Mouse (Mus musculus): ENCODE measurements around the gene Adamts6. TPM values are rescaled to one million over a fixed set of nuclear protein-coding genes. Genes with fewer than 3 reads are reported as not detected.

Adamts6 gene
- polyA plus RNA-seq, 1 experiment: 1.7 TPM

GRCm38 (mm10) chr13:104288226-104288859, 708 bp downstream of the Adamts6 start:
- WGBS: under 1% methylated on average over 7 of the region's 7 CpGs
- DNase-seq: peak; percentile 84
- H3K4me3 ChIP-seq (ENCODE audit: insufficient read depth, low read depth, low read length): peak overlapping the region; percentile 67
- no peak for TF ChIP-seq POLR2A (IDR thresholded peaks at IDR 0.05; ENCODE audit: low read depth, low read length)
- TF ChIP-seq CTCF (conservative IDR thresholded peaks at IDR 0.05; ENCODE audit: insufficient read depth, insufficient read length, low read depth, low read length): no peak
- no peaks in the 10 kb centered on the region; the same call in 1 of the 2 replicates for H3K4me1 ChIP-seq (ENCODE audit: control insufficient read depth, insufficient read depth, low read length)
- H3K27ac ChIP-seq (ENCODE audit: insufficient read depth, low read depth, low read length): peak overlapping the region; percentile 67
- no peaks in the 10 kb centered on the region for H3K27me3 ChIP-seq (replicated peaks; ENCODE audit: control insufficient read depth, insufficient read depth, low read length)
- no peaks in the 10 kb centered on the region for H3K36me3 ChIP-seq (ENCODE audit: control insufficient read depth, insufficient read depth, low read length)

GRCm38 (mm10) chr13:104289176-104289575, 1.5 kb downstream of the Adamts6 start:
- H3K4me3 ChIP-seq (ENCODE audit: insufficient read depth, low read depth, low read length): no peak overlapping the region
- TF ChIP-seq POLR2A (IDR thresholded peaks at IDR 0.05; ENCODE audit: low read depth, low read length): no peak
- no peak for TF ChIP-seq CTCF (conservative IDR thresholded peaks at IDR 0.05; ENCODE audit: insufficient read depth, insufficient read length, low read depth, low read length)
- H3K36me3 ChIP-seq (ENCODE audit: control insufficient read depth, insufficient read depth, low read length): no peaks in the 10 kb centered on the region
- H3K27ac ChIP-seq (ENCODE audit: insufficient read depth, low read depth, low read length): no peak overlapping the region
- no peak for DNase-seq
- H3K27me3 ChIP-seq (replicated peaks; ENCODE audit: control insufficient read depth, insufficient read depth, low read length): no peaks in the 10 kb centered on the region
- no peaks in the 10 kb centered on the region; the same call in 1 of the 2 replicates for H3K4me1 ChIP-seq (ENCODE audit: control insufficient read depth, insufficient read depth, low read length)

- DNase-seq: no peak
- WGBS: 89% methylated on average over 1 of the region's 1 CpGs
- H3K36me3 ChIP-seq (ENCODE audit: control insufficient read depth, insufficient read depth, low read length): no peaks in the 10 kb centered on the region
- H3K27me3 ChIP-seq (replicated peaks; ENCODE audit: control insufficient read depth, insufficient read depth, low read length): no peaks in the 10 kb centered on the region
- H3K4me3 ChIP-seq (ENCODE audit: insufficient read depth, low read depth, low read length): no peak overlapping the region
- TF ChIP-seq CTCF (conservative IDR thresholded peaks at IDR 0.05; ENCODE audit: insufficient read depth, insufficient read length, low read depth, low read length): no peak
- TF ChIP-seq POLR2A (IDR thresholded peaks at IDR 0.05; ENCODE audit: low read depth, low read length): no peak
- H3K27ac ChIP-seq (ENCODE audit: insufficient read depth, low read depth, low read length): no peak overlapping the region
- H3K4me1 ChIP-seq (ENCODE audit: control insufficient read depth, insufficient read depth, low read length): no peaks in the 10 kb centered on the region
Observed at GRCm38 (mm10) chr13:104295472-104295871, 7.8 kb downstream of the Adamts6 start.

- Histone ChIP-seq H3K4me3 (ENCODE audit: insufficient read depth, low read depth, low read length) (no peak overlapping the region), H3K4me1 (ENCODE audit: control insufficient read depth, insufficient read depth, low read length) (peaks cover 2% of the 10 kb centered on the region; the same call in 1 of the 2 replicates), H3K27ac (ENCODE audit: insufficient read depth, low read depth, low read length) (no peak overlapping the region), H3K36me3 (ENCODE audit: control insufficient read depth, insufficient read depth, low read length) (no peaks in the 10 kb centered on the region), H3K27me3 (replicated peaks; ENCODE audit: control insufficient read depth, insufficient read depth, low read length) (no peaks in the 10 kb centered on the region)
- no peak for DNase-seq
- TF ChIP-seq CTCF (conservative IDR thresholded peaks at IDR 0.05; ENCODE audit: insufficient read depth, insufficient read length, low read depth, low read length) (no peak), POLR2A (IDR thresholded peaks at IDR 0.05; ENCODE audit: low read depth, low read length) (no peak)
- 83% methylated on average over 3 of the region's 3 CpGs for WGBS
Observed at GRCm38 (mm10) chr13:104329336-104329735, 41.7 kb downstream of the Adamts6 start.

GRCm38 (mm10) chr13:104329742-104330141, 42.1 kb downstream of the Adamts6 start:
- H3K4me3 ChIP-seq (ENCODE audit: insufficient read depth, low read depth, low read length): no peak overlapping the region
- TF ChIP-seq POLR2A (IDR thresholded peaks at IDR 0.05; ENCODE audit: low read depth, low read length) (no peak), CTCF (conservative IDR thresholded peaks at IDR 0.05; ENCODE audit: insufficient read depth, insufficient read length, low read depth, low read length) (no peak)
- no peak overlapping the region for H3K27ac ChIP-seq (ENCODE audit: insufficient read depth, low read depth, low read length)
- 38% methylated on average over 2 of the region's 2 CpGs for WGBS
- no peak for DNase-seq
- no peaks in the 10 kb centered on the region for H3K36me3 ChIP-seq (ENCODE audit: control insufficient read depth, insufficient read depth, low read length)
- peaks cover 2% of the 10 kb centered on the region; the same call in 1 of the 2 replicates for H3K4me1 ChIP-seq (ENCODE audit: control insufficient read depth, insufficient read depth, low read length)
- no peaks in the 10 kb centered on the region for H3K27me3 ChIP-seq (replicated peaks; ENCODE audit: control insufficient read depth, insufficient read depth, low read length)

- 45% methylated on average over 5 of the region's 5 CpGs for WGBS
- H3K27me3 ChIP-seq (replicated peaks; ENCODE audit: control insufficient read depth, insufficient read depth, low read length): no peaks in the 10 kb centered on the region
Observed at GRCm38 (mm10) chr13:104352590-104352989, 65.0 kb downstream of the Adamts6 start.

GRCm38 (mm10) chr13:104393427-104394356, 106.1 kb downstream of the Adamts6 start:
- no peak overlapping the region for H3K27ac ChIP-seq (ENCODE audit: insufficient read depth, low read depth, low read length)
- no peak for TF ChIP-seq CTCF (conservative IDR thresholded peaks at IDR 0.05; ENCODE audit: insufficient read depth, insufficient read length, low read depth, low read length)
- H3K4me1 ChIP-seq (ENCODE audit: control insufficient read depth, insufficient read depth, low read length): no peaks in the 10 kb centered on the region
- DNase-seq: no peak
- 84% methylated on average over 8 of the region's 8 CpGs for WGBS
- H3K36me3 ChIP-seq (ENCODE audit: control insufficient read depth, insufficient read depth, low read length): no peaks in the 10 kb centered on the region
- no peaks in the 10 kb centered on the region for H3K27me3 ChIP-seq (replicated peaks; ENCODE audit: control insufficient read depth, insufficient read depth, low read length)
- no peak overlapping the region for H3K4me3 ChIP-seq (ENCODE audit: insufficient read depth, low read depth, low read length)

More at GRCm38 (mm10) chr13:104352590-104352989, 65.0 kb downstream of the Adamts6 start:
- TF ChIP-seq CTCF (conservative IDR thresholded peaks at IDR 0.05; ENCODE audit: insufficient read depth, insufficient read length, low read depth, low read length) (no peak), POLR2A (IDR thresholded peaks at IDR 0.05; ENCODE audit: low read depth, low read length) (no peak)
- Histone ChIP-seq H3K4me1 (ENCODE audit: control insufficient read depth, insufficient read depth, low read length) (no peaks in the 10 kb centered on the region), H3K27ac (ENCODE audit: insufficient read depth, low read depth, low read length) (no peak overlapping the region), H3K4me3 (ENCODE audit: insufficient read depth, low read depth, low read length) (no peak overlapping the region), H3K36me3 (ENCODE audit: control insufficient read depth, insufficient read depth, low read length) (no peaks in the 10 kb centered on the region)
- DNase-seq: no peak

Data from kidney, adult 2 months (tissue).